Mouse (Mus musculus): ENCODE data around the gene Ifitm3.
A peak's percentile ranks its signal among the peaks of the same experiment; 100 is the strongest.

The Ifitm3 gene

GRCm38 (mm10) chr7:141010593-141010992 lies at the start of gene Ifitm3:
Gene Ifitm3, minus strand, starts transcription at chr7:141010770.
- peak; percentile 56 for DNase-seq (ENCODE audit: low read depth, low spot score)

- DNase-seq (ENCODE audit: low read depth, low spot score) = no peak
Measured at GRCm38 (mm10) chr7:141059929-141060328, 49.4 kb upstream of the Ifitm3 start.

- no peak for DNase-seq (ENCODE audit: low read depth, low spot score)
Measured at GRCm38 (mm10) chr7:141058601-141059341, 48.2 kb upstream of the Ifitm3 start.

- DNase-seq (ENCODE audit: low read depth, low spot score) = no peak
Measured at GRCm38 (mm10) chr7:141057541-141057940, 47.0 kb upstream of the Ifitm3 start.

GRCm38 (mm10) chr7:141056976-141057375 lies 46.4 kb upstream of the Ifitm3 start:
- no peak for DNase-seq (ENCODE audit: low read depth, low spot score)

- no peak for DNase-seq (ENCODE audit: low read depth, low spot score)
Measured at GRCm38 (mm10) chr7:141055785-141056184, 45.2 kb upstream of the Ifitm3 start.

- no peak for DNase-seq (ENCODE audit: low read depth, low spot score)
Measured at GRCm38 (mm10) chr7:141052421-141052820, 41.9 kb upstream of the Ifitm3 start.

- DNase-seq (ENCODE audit: low read depth, low spot score) = no peak
Measured at GRCm38 (mm10) chr7:141052016-141052415, 41.4 kb upstream of the Ifitm3 start.

GRCm38 (mm10) chr7:141051060-141051685 lies 40.6 kb upstream of the Ifitm3 start:
- DNase-seq (ENCODE audit: low read depth, low spot score) = no peak

GRCm38 (mm10) chr7:141049326-141049725 lies 38.8 kb upstream of the Ifitm3 start:
- no peak for DNase-seq (ENCODE audit: low read depth, low spot score)

GRCm38 (mm10) chr7:141048226-141049218 lies 38.0 kb upstream of the Ifitm3 start:
- peak; percentile 95 for DNase-seq (ENCODE audit: low read depth, low spot score)

GRCm38 (mm10) chr7:141047581-141048225 lies 37.1 kb upstream of the Ifitm3 start:
- DNase-seq (ENCODE audit: low read depth, low spot score) = no peak

GRCm38 (mm10) chr7:141046931-141047580 lies 36.5 kb upstream of the Ifitm3 start:
- no peak for DNase-seq (ENCODE audit: low read depth, low spot score)

- DNase-seq (ENCODE audit: low read depth, low spot score) = no peak
Measured at GRCm38 (mm10) chr7:141042539-141042938, 32.0 kb upstream of the Ifitm3 start.

GRCm38 (mm10) chr7:141041661-141042060 lies 31.1 kb upstream of the Ifitm3 start:
- no peak for DNase-seq (ENCODE audit: low read depth, low spot score)

GRCm38 (mm10) chr7:141040867-141041606 lies 30.5 kb upstream of the Ifitm3 start:
- DNase-seq (ENCODE audit: low read depth, low spot score) = no peak

GRCm38 (mm10) chr7:141039386-141040107 lies 29.0 kb upstream of the Ifitm3 start:
- DNase-seq (ENCODE audit: low read depth, low spot score) = no peak

GRCm38 (mm10) chr7:141038090-141039032 lies 27.8 kb upstream of the Ifitm3 start:
- no peak for DNase-seq (ENCODE audit: low read depth, low spot score)

Data from forelimb bud, embryonic 11.5 days (tissue).